Mouse (Mus musculus): Measurements from ENCODE around the gene Ggt6. TPM values are rescaled to one million over a fixed set of nuclear protein-coding genes. Genes with fewer than 3 reads are reported as not detected.

The Ggt6 gene
- total and polyA plus RNA-seq, 3 experiments = 0.04 TPM; not detected in 2

DNA sequence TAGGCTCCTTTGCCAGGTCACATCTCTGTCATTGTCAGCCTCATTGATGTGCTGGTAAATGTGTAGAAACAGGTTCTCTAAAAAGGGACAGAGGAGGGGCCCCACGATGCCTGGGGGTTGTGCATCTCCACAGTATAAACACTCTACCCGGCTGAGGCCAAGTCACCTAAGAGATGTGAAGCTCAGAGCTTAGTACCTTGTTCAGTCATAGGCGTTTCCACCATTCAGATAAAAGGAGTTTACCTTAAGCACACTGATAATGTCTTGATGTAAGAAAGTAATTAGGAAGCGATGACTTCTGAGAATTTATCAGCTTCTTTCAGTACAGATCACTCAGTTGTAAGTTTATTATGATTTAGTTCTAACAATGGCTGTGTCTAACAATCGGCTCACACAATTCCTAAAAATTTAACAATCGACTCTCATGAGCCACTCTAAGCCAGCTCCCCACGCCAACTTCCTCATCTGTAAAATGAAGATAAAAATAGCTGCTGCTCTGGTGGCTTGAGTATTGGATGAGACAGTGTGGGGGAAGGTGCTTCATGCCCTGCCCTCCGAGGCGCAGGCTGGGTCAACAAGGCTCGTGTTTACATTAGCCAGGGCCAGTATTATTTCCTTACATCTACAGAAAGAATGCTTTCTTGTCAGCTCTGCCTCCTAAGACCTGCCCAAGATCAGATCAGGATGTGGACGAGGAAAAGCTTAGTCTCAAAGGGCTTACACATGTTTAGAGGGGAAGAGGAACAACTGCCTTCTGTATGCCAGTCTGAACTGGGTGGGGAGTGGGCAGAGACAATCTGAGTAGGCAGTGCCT lies 31.6 kb downstream of the Ggt6 start (continued):
- TF ChIP-seq MAX (IDR thresholded peaks at IDR 0.05; ENCODE audit: low read length) = no peak; the same call in 1 of the 2 replicates
- no peak for TF ChIP-seq GABPA (IDR thresholded peaks at IDR 0.05; ENCODE audit: low read depth, low read length)
- TF ChIP-seq MEF2A (IDR thresholded peaks at IDR 0.05; ENCODE audit: extremely low read depth, insufficient replicate concordance, low read depth, low read length, poor library complexity, severe bottlenecking) = peak; percentile 81; the same call in 1 of the 2 replicates
- no peak for TF ChIP-seq USF2 (IDR thresholded peaks at IDR 0.05; ENCODE audit: borderline replicate concordance in 1 of 2, insufficient read depth in 1 of 2, low read depth in 1 of 2, low read length in 2 of 2)
- TF ChIP-seq POLR2AphosphoS5 (IDR thresholded peaks at IDR 0.05; ENCODE audit: borderline replicate concordance, low read depth, low read length) = no peak
- TF ChIP-seq SIN3A (IDR thresholded peaks at IDR 0.05; ENCODE audit: low read length) = peak; percentile 70
- peak; percentile 60 for TF ChIP-seq TAL1 (IDR thresholded peaks at IDR 0.05; ENCODE audit: low read length)
- TF ChIP-seq ELF1 (IDR thresholded peaks at IDR 0.05; ENCODE audit: low read depth, low read length) = peak; percentile 65
- TF ChIP-seq MAFK (IDR thresholded peaks at IDR 0.05; ENCODE audit: borderline replicate concordance, low read depth, low read length) = no peak
- peak; percentile 17; the same call in 1 of the 2 replicates for TF ChIP-seq HCFC1 (IDR thresholded peaks at IDR 0.05; ENCODE audit: low read depth, low read length)
- no peak for TF ChIP-seq MYB (IDR thresholded peaks at IDR 0.05; ENCODE audit: low read depth, low read length)
- no peak for TF ChIP-seq CHD1 (IDR thresholded peaks at IDR 0.05; ENCODE audit: low read depth, low read length)
- no peak for TF ChIP-seq ZNF384 (IDR thresholded peaks at IDR 0.05; ENCODE audit: low read depth, low read length)
- no peak for TF ChIP-seq RCOR1 (IDR thresholded peaks at IDR 0.05; ENCODE audit: low read depth, low read length)
- no peak for TF ChIP-seq ZMIZ1 (IDR thresholded peaks at IDR 0.05; ENCODE audit: low read depth, low read length)
- TF ChIP-seq GATA1 (IDR thresholded peaks at IDR 0.05; ENCODE audit: low read depth, low read length) = peak; percentile 44; the same call in 1 of the 2 replicates
- no peak for TF ChIP-seq POLR2AphosphoS2 (IDR thresholded peaks at IDR 0.05; ENCODE audit: low read length)

GRCm38 (mm10) chr11:72468525-72468924 lies 33.2 kb downstream of the Ggt6 start:
- Histone ChIP-seq H3K9ac (ENCODE audit: control insufficient read depth, low read depth, low read length, poor library complexity, severe bottlenecking) (no peak overlapping the region), H3K27me3 (ENCODE audit: control insufficient read depth in 1 of 2, insufficient read depth in 2 of 2, low read length in 2 of 2) (no peaks in the 10 kb centered on the region), H3K4me1 (ENCODE audit: control insufficient read depth in 1 of 2, insufficient read depth in 2 of 2, low read length in 2 of 2) (peaks cover 11 to 42% of the 10 kb centered on the region in 2 experiments), H3K36me3 (ENCODE audit: control insufficient read depth in 1 of 2, insufficient read depth in 2 of 2, low read length in 2 of 2) (peaks cover 0 to 21% of the 10 kb centered on the region in 2 experiments; a peak in 2 of 4 replicates), H3K27ac (ENCODE audit: control insufficient read depth, low read depth, low read length) (no peak overlapping the region), H3K79me2 (ENCODE audit: control insufficient read depth, insufficient read depth, low read length, poor library complexity) (no peaks in the 10 kb centered on the region), H3K9me3 (replicated peaks; ENCODE audit: insufficient read depth, low read length) (no peaks in the 10 kb centered on the region), H3K4me3 (ENCODE audit: control insufficient read depth in 1 of 2, insufficient read depth in 1 of 2, low read depth in 2 of 2, low read length in 2 of 2) (no peak overlapping the region)
- DNase-seq (ENCODE audit: low read depth, low spot score) = no peak
- no peak for TF ChIP-seq USF1 (IDR thresholded peaks at IDR 0.05; ENCODE audit: low read depth, low read length)
- no peak for TF ChIP-seq CHD2 (IDR thresholded peaks at IDR 0.05; ENCODE audit: low read length)
- TF ChIP-seq NRF1 (IDR thresholded peaks at IDR 0.05; ENCODE audit: insufficient read depth, low read depth, low read length, poor library complexity, severe bottlenecking) = no peak
- no peak for TF ChIP-seq ZMIZ1 (IDR thresholded peaks at IDR 0.05; ENCODE audit: low read depth, low read length)
- no peak for TF ChIP-seq GATA1 (IDR thresholded peaks at IDR 0.05; ENCODE audit: low read depth, low read length)
- TF ChIP-seq MXI1 (IDR thresholded peaks at IDR 0.05; ENCODE audit: low read depth, low read length) = no peak
- no peak for TF ChIP-seq TCF12 (IDR thresholded peaks at IDR 0.05; ENCODE audit: low read depth, low read length)
- no peak for TF ChIP-seq MAZ (IDR thresholded peaks at IDR 0.05; ENCODE audit: low read depth, low read length)
- TF ChIP-seq MAFK (IDR thresholded peaks at IDR 0.05; ENCODE audit: borderline replicate concordance, low read depth, low read length) = no peak
- TF ChIP-seq ZC3H11A (IDR thresholded peaks at IDR 0.05; ENCODE audit: low read depth, low read length) = no peak
- TF ChIP-seq HCFC1 (IDR thresholded peaks at IDR 0.05; ENCODE audit: low read depth, low read length) = no peak
- no peak for TF ChIP-seq E2F4 (IDR thresholded peaks at IDR 0.05; ENCODE audit: borderline replicate concordance, low read depth, low read length)
- no peak for TF ChIP-seq MEF2A (IDR thresholded peaks at IDR 0.05; ENCODE audit: extremely low read depth, insufficient replicate concordance, low read depth, low read length, poor library complexity, severe bottlenecking)
- TF ChIP-seq CHD1 (IDR thresholded peaks at IDR 0.05; ENCODE audit: low read depth, low read length) = no peak
- no peak for TF ChIP-seq TBP (IDR thresholded peaks at IDR 0.05; ENCODE audit: low read depth, low read length)
- TF ChIP-seq EP300 (IDR thresholded peaks at IDR 0.05; ENCODE audit: low read depth in 1 of 2, low read length in 2 of 2) = no peak
- no peak for TF ChIP-seq USF2 (IDR thresholded peaks at IDR 0.05; ENCODE audit: borderline replicate concordance in 1 of 2, insufficient read depth in 1 of 2, low read depth in 1 of 2, low read length in 2 of 2)

Data from MEL (cell line).